Mouse (Mus musculus): ENCODE results near the gene Vpreb3. TPM values are rescaled to one million over a fixed set of nuclear protein-coding genes. Genes with fewer than 3 reads are reported as not detected.
A peak's percentile ranks its signal among the peaks of the same experiment; 100 is the strongest.

Vpreb3 gene
- polyA plus RNA-seq (2015; fragmentation: Nextera tagmentation; extraction: Ambion mirVana) = 0.72 and 1.9 TPM in 2 replicates

DNA sequence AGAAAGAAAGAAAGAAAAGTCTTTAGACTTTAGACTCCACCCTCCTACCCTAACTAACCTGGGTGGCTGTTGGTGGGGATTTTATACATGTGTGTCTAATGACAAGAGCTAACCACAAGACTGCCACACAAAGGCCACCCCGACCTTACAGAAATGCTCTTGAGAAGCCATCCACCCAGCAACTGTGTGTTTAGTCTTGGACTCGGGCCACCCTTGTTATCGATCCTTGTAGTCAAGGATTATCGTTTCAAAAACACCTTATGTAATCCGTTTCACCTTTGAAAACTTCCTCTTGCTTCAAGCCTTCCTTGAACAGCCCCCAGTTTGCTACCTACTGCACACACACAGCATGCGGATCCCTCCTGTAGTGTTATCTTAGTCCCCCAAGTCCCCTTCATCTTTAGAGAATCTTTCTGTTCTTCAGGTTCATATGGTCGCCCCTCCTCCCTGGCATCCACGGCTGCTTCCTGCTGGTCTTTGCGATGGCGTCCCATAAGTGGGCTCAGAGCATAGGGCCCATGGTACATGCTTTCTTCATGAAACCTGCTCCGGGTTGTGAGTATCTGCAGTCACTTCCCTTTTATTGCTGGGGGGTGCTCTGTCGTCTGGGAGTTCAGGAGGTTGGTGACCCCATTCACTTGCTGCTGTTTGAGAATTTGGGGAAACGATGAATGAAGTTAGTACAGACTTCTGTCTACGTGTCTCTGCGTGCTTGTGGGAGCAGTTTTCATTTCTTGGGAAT, at the start of gene Vpreb3:
Vpreb3 (plus strand) TSS at position 322 of the 742 bp plus-strand sequence.
- no peak within 1 kb of the TSS for H3K4me3 ChIP-seq (ENCODE audit: low read length)
- peak within 1 kb of the TSS; percentile 19 for H3K4me2 ChIP-seq (replicated peaks; ENCODE audit: low read depth, low read length)
- no peaks in the 10 kb centered on the region for H3K27me3 ChIP-seq (ENCODE audit: insufficient read depth, low read length)
- H3K36me3 ChIP-seq (ENCODE audit: insufficient read depth, low read length) = no peaks in the 10 kb centered on the region
- no peaks in the 10 kb centered on the region for H3K9me3 ChIP-seq (ENCODE audit: low read length)
- no peak for ATAC-seq (ENCODE audit: low FRiP score, low TSS enrichment)
- H3K27ac ChIP-seq (ENCODE audit: low read length) = peak within 1 kb of the TSS; percentile 67
- H3K4me1 ChIP-seq (ENCODE audit: insufficient read depth, low read length) = peaks cover 16% of the 10 kb centered on the region
- H3K9ac ChIP-seq (replicated peaks; ENCODE audit: low read length) = no peak within 1 kb of the TSS
- WGBS = 82% methylated on average over 15 of the region's 15 CpGs

DNA sequence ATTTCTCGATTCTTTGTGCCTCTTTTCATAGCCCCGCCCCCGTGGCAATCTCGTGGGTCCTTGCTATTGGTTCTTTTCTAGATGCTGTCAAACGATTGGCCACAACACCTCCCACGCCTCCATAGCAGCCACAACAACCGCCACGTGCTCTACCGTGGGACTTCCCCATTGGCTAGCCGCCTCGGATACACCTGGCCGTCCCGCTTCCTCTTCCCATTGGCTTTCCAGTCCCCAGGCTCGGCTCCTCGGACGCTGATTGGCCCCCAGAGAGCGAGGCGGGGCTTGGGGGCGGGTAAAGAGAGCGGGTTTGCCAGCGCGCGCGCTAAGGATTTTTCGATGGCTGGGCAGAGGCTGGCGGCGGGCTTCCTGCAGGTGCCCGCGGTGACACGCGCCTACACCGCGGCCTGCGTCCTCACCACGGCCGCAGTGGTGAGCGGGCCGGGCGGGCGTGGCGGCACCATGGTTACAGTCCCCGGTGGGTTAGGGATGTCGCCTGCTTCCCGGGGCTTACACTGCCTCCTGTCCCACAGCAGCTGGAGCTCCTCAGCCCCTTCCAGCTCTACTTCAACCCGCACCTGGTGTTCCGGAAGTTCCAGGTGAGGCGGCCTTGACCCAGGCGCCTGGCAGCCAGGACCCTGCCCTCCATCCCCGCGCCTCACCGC, 49.6 kb upstream of the Vpreb3 start, which contains the start of gene Derl3:
Derl3 (plus strand) TSS at position 325 of the 662 bp plus-strand sequence.
- Histone ChIP-seq H3K9ac (replicated peaks; ENCODE audit: low read length) (peak within 1 kb of the TSS; percentile 54), H3K36me3 (ENCODE audit: insufficient read depth, low read length) (peaks cover 33% of the 10 kb centered on the region), H3K27me3 (ENCODE audit: insufficient read depth, low read length) (no peaks in the 10 kb centered on the region), H3K4me2 (replicated peaks; ENCODE audit: low read depth, low read length) (peak within 1 kb of the TSS; percentile 87), H3K4me1 (ENCODE audit: insufficient read depth, low read length) (peaks cover 27% of the 10 kb centered on the region), H3K27ac (ENCODE audit: low read length) (peak within 1 kb of the TSS; percentile 46), H3K4me3 (ENCODE audit: low read length) (peak within 1 kb of the TSS; percentile 51), H3K9me3 (ENCODE audit: low read length) (no peaks in the 10 kb centered on the region)
- WGBS = 2% methylated on average over 50 of the region's 51 CpGs
- peak; percentile 99 for ATAC-seq (ENCODE audit: low FRiP score, low TSS enrichment)

DNA sequence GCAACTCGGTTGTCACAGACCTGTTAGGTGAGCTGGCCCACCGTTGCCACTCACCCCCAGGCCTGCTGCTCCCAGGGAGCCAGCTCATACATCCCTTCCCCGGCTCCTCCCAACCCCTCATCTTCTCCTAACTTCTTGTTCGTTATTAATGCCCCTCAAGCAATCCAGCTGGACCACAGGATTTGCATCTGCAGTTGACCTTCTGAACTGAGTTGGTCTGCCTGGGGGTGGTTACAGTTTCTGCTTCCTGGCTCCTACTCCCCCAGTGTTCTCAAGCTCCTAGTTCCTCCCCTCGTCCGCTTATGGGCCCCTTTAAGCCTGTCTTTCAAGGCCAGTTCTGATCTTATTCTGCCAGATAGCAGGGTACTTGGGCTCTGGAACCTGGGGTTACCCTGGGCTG, 48.3 kb upstream of the Vpreb3 start:
- no peak overlapping the region for H3K4me2 ChIP-seq (replicated peaks; ENCODE audit: low read depth, low read length)
- H3K27me3 ChIP-seq (ENCODE audit: insufficient read depth, low read length) = no peaks in the 10 kb centered on the region
- H3K36me3 ChIP-seq (ENCODE audit: insufficient read depth, low read length) = peaks cover 35% of the 10 kb centered on the region

DNA sequence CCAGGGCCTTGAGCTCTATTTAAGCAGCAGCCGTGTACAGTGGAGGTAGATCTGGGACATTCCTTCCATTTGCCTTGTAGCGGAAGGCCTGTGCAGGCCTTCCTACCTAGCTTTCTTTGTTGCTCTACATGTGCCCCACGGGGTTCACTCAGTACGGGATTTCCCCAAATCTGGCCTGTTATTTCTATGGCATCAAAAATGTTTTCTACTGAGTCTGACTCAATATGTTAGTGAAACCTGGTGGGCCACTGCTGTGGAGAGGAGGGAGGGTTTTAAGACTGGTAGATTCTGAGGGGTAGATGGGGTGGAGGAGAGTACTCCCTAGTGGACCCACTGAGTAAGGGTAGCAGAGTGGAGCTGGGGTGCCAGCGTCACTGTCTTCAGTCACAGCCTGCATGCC, 47.1 kb upstream of the Vpreb3 start:
- peaks cover 15% of the 10 kb centered on the region for H3K4me1 ChIP-seq (ENCODE audit: insufficient read depth, low read length)
- no peak for ATAC-seq (ENCODE audit: low FRiP score, low TSS enrichment)
- H3K4me2 ChIP-seq (replicated peaks; ENCODE audit: low read depth, low read length) = no peak overlapping the region
- no peak overlapping the region for H3K9ac ChIP-seq (replicated peaks; ENCODE audit: low read length)
- H3K27me3 ChIP-seq (ENCODE audit: insufficient read depth, low read length) = no peaks in the 10 kb centered on the region
- peaks cover 42% of the 10 kb centered on the region for H3K36me3 ChIP-seq (ENCODE audit: insufficient read depth, low read length)
- H3K27ac ChIP-seq (ENCODE audit: low read length) = no peak overlapping the region
- H3K9me3 ChIP-seq (ENCODE audit: low read length) = no peaks in the 10 kb centered on the region
- H3K4me3 ChIP-seq (ENCODE audit: low read length) = no peak overlapping the region
- WGBS = 93% methylated on average over 5 of the region's 5 CpGs

More for the DNA sequence above, 48.3 kb upstream of the Vpreb3 start:
- no peaks in the 10 kb centered on the region for H3K9me3 ChIP-seq (ENCODE audit: low read length)
- no peak overlapping the region for H3K9ac ChIP-seq (replicated peaks; ENCODE audit: low read length)
- 55% methylated on average over 6 of the region's 6 CpGs for WGBS
- no peak overlapping the region for H3K27ac ChIP-seq (ENCODE audit: low read length)
- no peak overlapping the region for H3K4me3 ChIP-seq (ENCODE audit: low read length)
- H3K4me1 ChIP-seq (ENCODE audit: insufficient read depth, low read length) = peaks cover 22% of the 10 kb centered on the region
- ATAC-seq (ENCODE audit: low FRiP score, low TSS enrichment) = no peak

DNA sequence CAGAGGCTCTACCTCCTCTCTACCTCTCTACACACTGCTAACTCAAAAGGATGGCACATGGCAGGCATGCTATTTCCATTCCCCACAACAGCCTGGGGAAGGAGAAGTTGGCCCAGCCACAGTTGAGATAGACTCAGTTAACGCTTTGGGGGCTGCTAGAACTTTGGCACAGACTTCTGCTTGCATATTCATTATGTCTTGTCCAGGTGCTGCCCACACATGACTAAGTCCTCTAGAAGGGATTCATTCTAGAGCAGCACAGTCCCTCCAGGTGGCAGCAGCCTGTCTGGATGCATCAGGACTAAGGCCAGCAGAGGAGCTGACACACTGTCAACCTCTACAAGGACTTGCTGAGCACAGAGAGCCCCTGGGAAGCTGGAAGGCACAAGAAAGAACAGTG, 46.6 kb upstream of the Vpreb3 start:
- no peak overlapping the region for H3K9ac ChIP-seq (replicated peaks; ENCODE audit: low read length)
- no peak overlapping the region for H3K27ac ChIP-seq (ENCODE audit: low read length)
- 100% methylated on average over 1 of the region's 1 CpGs for WGBS
- H3K4me3 ChIP-seq (ENCODE audit: low read length) = no peak overlapping the region
- H3K9me3 ChIP-seq (ENCODE audit: low read length) = no peaks in the 10 kb centered on the region
- no peak overlapping the region for H3K4me2 ChIP-seq (replicated peaks; ENCODE audit: low read depth, low read length)
- H3K36me3 ChIP-seq (ENCODE audit: insufficient read depth, low read length) = peaks cover 46% of the 10 kb centered on the region
- peaks cover 15% of the 10 kb centered on the region for H3K4me1 ChIP-seq (ENCODE audit: insufficient read depth, low read length)
- no peaks in the 10 kb centered on the region for H3K27me3 ChIP-seq (ENCODE audit: insufficient read depth, low read length)
- no peak for ATAC-seq (ENCODE audit: low FRiP score, low TSS enrichment)

DNA sequence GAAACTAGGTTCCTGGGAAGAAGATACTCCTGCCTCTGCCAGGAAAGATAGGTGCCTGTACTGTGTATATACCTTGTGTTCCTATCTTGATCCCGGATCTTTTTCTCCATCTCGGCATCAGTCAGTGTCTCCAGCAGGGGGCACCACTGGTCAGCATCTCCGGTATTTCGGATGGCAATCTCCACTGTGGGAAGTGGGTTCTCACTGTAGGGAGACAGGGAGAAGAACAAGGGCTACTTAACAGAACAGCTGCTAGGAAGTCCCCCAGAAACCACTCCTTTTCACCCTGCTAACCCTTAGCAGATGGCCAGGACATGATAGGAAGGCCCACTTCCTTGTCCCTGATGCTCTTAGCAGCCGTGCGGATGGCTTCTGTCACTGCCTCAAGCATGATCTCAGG, 45.5 kb upstream of the Vpreb3 start:
- peaks cover 14% of the 10 kb centered on the region for H3K4me1 ChIP-seq (ENCODE audit: insufficient read depth, low read length)
- WGBS = 46% methylated on average over 6 of the region's 6 CpGs
- no peak overlapping the region for H3K4me3 ChIP-seq (ENCODE audit: low read length)
- no peak overlapping the region for H3K4me2 ChIP-seq (replicated peaks; ENCODE audit: low read depth, low read length)
- H3K9ac ChIP-seq (replicated peaks; ENCODE audit: low read length) = no peak overlapping the region
- ATAC-seq (ENCODE audit: low FRiP score, low TSS enrichment) = no peak
- no peak overlapping the region for H3K27ac ChIP-seq (ENCODE audit: low read length)
- H3K27me3 ChIP-seq (ENCODE audit: insufficient read depth, low read length) = no peaks in the 10 kb centered on the region
- no peaks in the 10 kb centered on the region for H3K9me3 ChIP-seq (ENCODE audit: low read length)
- H3K36me3 ChIP-seq (ENCODE audit: insufficient read depth, low read length) = peaks cover 58% of the 10 kb centered on the region

DNA sequence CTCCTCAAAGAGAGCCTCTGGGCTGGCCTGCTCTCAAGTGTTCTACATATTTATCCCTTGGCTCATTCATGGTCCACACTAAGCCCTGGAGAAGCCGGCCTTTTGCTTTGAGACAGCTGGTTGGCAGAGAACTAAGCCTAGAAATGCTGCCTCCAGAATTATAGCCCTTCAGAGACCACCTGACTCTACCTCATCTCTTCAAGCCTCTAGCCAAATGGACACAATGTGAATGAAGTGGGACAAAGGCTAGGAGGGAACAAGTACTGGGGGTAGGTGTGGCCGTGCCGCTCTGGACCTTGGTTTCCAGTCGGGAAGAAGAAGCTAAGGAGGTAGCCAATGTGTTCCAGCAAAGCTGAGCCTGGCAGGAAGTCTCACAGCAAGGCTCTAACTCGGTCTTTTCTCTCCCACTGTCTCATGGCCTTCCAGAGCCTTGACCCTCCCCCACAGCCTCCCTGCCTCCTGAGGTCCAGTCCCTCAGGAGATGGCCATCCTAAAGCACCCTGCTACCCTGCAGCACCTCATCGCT, 44.8 kb upstream of the Vpreb3 start:
- H3K4me2 ChIP-seq (replicated peaks; ENCODE audit: low read depth, low read length) = no peak overlapping the region
- no peak overlapping the region for H3K27ac ChIP-seq (ENCODE audit: low read length)
- no peak for ATAC-seq (ENCODE audit: low FRiP score, low TSS enrichment)
- WGBS = 71% methylated on average over 6 of the region's 6 CpGs
- H3K9me3 ChIP-seq (ENCODE audit: low read length) = no peaks in the 10 kb centered on the region
- no peak overlapping the region for H3K9ac ChIP-seq (replicated peaks; ENCODE audit: low read length)
- no peak overlapping the region for H3K4me3 ChIP-seq (ENCODE audit: low read length)
- H3K27me3 ChIP-seq (ENCODE audit: insufficient read depth, low read length) = no peaks in the 10 kb centered on the region
- peaks cover 9% of the 10 kb centered on the region for H3K4me1 ChIP-seq (ENCODE audit: insufficient read depth, low read length)
- peaks cover 65% of the 10 kb centered on the region for H3K36me3 ChIP-seq (ENCODE audit: insufficient read depth, low read length)

DNA sequence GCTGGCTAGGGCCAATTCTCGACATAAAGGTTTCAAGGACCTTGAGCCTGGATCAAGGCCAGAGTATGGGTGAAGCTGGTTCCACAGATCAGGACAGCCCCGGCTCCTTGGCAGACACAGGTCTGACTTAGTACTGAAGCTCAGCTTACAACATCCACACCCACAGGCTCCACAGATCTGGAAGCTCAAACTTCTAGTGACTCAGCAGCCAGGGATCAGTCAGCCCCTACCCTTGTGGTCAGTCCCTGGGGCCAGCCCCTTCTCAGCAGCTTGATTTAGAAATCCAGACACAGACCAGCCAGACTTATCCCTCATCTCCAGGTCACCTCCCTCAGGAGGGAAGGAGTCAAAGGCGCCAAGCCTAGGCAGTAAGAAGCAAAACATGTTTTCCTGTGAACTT, 44.0 kb upstream of the Vpreb3 start:
- Histone ChIP-seq H3K4me2 (replicated peaks; ENCODE audit: low read depth, low read length) (no peak overlapping the region), H3K36me3 (ENCODE audit: insufficient read depth, low read length) (peaks cover 72% of the 10 kb centered on the region), H3K27me3 (ENCODE audit: insufficient read depth, low read length) (no peaks in the 10 kb centered on the region), H3K4me1 (ENCODE audit: insufficient read depth, low read length) (peaks cover 3% of the 10 kb centered on the region), H3K9ac (replicated peaks; ENCODE audit: low read length) (no peak overlapping the region), H3K27ac (ENCODE audit: low read length) (no peak overlapping the region), H3K9me3 (ENCODE audit: low read length) (no peaks in the 10 kb centered on the region), H3K4me3 (ENCODE audit: low read length) (no peak overlapping the region)
- WGBS = 71% methylated on average over 3 of the region's 3 CpGs
- ATAC-seq (ENCODE audit: low FRiP score, low TSS enrichment) = 0 out of 2 replicates have a peak, but pooled peaks have one; percentile 12

DNA sequence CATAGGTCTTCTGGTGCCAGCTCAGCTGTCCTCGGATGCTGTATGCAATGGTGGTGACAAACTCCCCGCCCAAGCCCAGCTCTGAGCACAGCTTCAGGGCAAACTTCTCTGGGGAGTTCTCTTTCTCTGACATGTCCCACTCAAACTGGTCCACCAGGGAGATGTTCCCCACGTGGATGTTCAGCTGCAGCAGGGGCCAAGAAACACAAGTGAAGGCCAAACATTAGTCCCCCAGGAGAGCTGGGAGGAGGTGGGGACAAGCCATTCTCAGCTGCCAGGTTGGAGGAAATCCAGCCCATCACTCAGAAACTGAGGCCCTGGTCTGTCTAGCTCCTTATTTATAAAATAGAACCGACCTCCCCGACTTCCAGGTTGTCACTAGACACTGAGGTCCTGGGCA, 38.5 kb upstream of the Vpreb3 start:
- Histone ChIP-seq H3K4me3 (ENCODE audit: low read length) (no peak overlapping the region), H3K9ac (replicated peaks; ENCODE audit: low read length) (no peak overlapping the region), H3K9me3 (ENCODE audit: low read length) (no peaks in the 10 kb centered on the region), H3K27ac (ENCODE audit: low read length) (no peak overlapping the region), H3K4me2 (replicated peaks; ENCODE audit: low read depth, low read length) (no peak overlapping the region), H3K4me1 (ENCODE audit: insufficient read depth, low read length) (no peaks in the 10 kb centered on the region), H3K36me3 (ENCODE audit: insufficient read depth, low read length) (peaks cover 80% of the 10 kb centered on the region), H3K27me3 (ENCODE audit: insufficient read depth, low read length) (no peaks in the 10 kb centered on the region)
- WGBS = 87% methylated on average over 5 of the region's 5 CpGs
- ATAC-seq (ENCODE audit: low FRiP score, low TSS enrichment) = no peak

DNA sequence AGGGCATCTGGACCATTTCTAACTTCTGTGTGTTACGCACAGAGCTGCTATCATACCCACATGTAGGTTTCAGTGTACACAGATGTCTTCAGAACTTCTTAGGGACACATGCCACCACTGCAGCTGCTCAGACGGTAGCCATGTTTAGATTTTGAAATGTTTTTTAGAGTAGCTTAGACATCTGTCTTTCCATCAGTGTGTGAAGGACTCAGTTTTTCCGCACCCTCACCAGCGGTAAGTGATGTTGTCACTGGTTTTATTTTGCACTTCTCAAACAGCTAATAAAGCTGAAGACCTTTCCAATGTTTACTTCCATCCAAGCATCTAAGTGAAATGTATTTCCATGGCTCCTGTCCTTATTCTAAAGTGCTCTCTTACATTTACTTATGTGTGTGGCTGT, 36.0 kb upstream of the Vpreb3 start:
- no peak for ATAC-seq (ENCODE audit: low FRiP score, low TSS enrichment)
- H3K4me3 ChIP-seq (ENCODE audit: low read length) = no peak overlapping the region
- H3K4me2 ChIP-seq (replicated peaks; ENCODE audit: low read depth, low read length) = no peak overlapping the region
- H3K4me1 ChIP-seq (ENCODE audit: insufficient read depth, low read length) = no peaks in the 10 kb centered on the region
- 93% methylated on average over 4 of the region's 4 CpGs for WGBS
- no peaks in the 10 kb centered on the region for H3K9me3 ChIP-seq (ENCODE audit: low read length)
- no peak overlapping the region for H3K9ac ChIP-seq (replicated peaks; ENCODE audit: low read length)
- H3K36me3 ChIP-seq (ENCODE audit: insufficient read depth, low read length) = peaks cover 82% of the 10 kb centered on the region
- no peak overlapping the region for H3K27ac ChIP-seq (ENCODE audit: low read length)
- H3K27me3 ChIP-seq (ENCODE audit: insufficient read depth, low read length) = no peaks in the 10 kb centered on the region

Measured in kidney, embryonic 16.5 days (tissue).